Mouse (Mus musculus) A20 (cell line): ENCODE results near the gene Gm10096.
"Not testable (repeated sequence)": the region's sequence is repeated elsewhere in the genome, so short reads cannot be mapped to it uniquely, and the experiment has no call there.

Source experiments
- DNase-seq: peaks from one replicate; pipeline ENCODE4 v3.0.0-alpha.2; 2011; ENCODE audit warnings: low read depth, low spot score

Gene Gm10096

DNA sequence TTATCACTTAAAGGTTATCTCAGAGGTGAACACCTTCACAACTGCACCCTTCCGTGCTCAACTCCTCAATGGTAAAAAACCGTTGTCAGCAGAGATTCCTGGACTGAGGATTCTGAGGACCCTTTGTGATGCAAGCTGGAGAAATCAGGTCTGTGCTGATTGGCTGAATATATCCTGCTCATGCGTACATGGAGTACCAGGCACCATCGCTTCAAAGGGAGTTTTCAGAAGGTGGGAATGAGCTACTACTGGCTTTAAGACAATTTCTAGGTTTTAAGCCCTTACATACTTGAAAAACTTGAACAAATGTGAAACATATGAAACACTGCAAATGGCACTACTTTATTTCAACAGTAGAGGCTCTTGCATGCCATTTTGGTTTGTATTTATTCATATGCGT, at the start of gene Gm10096:
Gene Gm10096 (minus strand): TSS at position 101 of the 400 bp plus-strand sequence.
- DNase-seq = not testable (repeated sequence)
